Mouse (Mus musculus): ENCODE results near the gene Veph1. TPM values are rescaled to one million over a fixed set of nuclear protein-coding genes. Genes with fewer than 3 reads are reported as not detected.

Gene Veph1
- 12.0 and 12.8 TPM in 2 replicates for polyA plus RNA-seq (2015; fragmentation: Nextera tagmentation; extraction: Ambion mirVana)

DNA sequence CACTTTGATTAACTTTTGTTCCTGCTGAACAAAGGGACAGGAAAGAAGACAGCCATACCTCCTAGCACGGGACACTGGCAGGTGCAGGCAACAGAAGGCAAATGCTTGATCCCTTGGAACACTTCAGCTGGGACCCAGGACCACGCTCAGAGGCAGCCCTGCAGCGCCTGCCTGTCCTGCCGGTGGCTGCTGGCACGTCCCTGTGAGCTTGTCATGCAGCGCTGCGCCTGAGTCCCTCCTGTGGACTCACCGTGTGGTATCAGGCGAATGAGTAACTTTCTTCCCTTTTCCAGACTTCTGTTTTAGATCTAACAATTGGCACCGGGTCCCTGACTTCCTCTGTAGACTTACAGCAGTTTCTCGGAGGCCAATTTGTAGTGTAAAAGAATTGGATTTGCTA is at the start of gene Veph1:
Gene Veph1 (minus strand): TSS at position 293 of the 400 bp plus-strand sequence.
- H3K4me2 ChIP-seq, result peak within 1 kb of the TSS; percentile 39
- peak within 1 kb of the TSS; percentile 29; the same call in 1 of the 2 replicates for H3K9ac ChIP-seq
- H3K27me3 ChIP-seq, result no peaks in the 10 kb centered on the region
- H3K36me3 ChIP-seq, result no peaks in the 10 kb centered on the region
- H3K27ac ChIP-seq, result peak within 1 kb of the TSS; percentile 90
- peaks cover 17% of the 10 kb centered on the region for H3K4me1 ChIP-seq
- ATAC-seq (replicated peaks; ENCODE audit: low FRiP score), result peak; percentile 71
- 20% methylated on average over 11 of the region's 11 CpGs for WGBS
- peak within 1 kb of the TSS; percentile 34 for H3K4me3 ChIP-seq (replicated peaks)
- H3K9me3 ChIP-seq (replicated peaks), result no peaks in the 10 kb centered on the region

DNA sequence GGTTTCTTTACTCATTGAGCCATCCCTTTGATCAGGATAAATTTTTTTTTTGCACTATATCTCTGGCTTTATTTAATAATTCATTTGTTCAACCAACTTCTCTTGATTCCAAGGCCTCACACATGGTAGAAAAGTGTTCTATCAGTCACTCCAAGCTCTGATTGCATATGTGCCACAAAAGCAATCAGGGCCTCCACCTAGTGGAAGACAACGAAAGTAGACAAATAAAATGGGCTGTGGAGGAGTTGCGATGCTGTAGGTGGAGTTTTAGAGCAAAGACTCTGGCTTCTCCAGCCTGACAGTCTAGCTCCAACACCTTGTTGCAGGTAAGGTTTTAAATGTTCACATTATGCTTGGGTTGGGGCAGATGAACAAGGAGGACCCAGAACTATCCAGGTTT is 44.1 kb upstream of the Veph1 start:
- WGBS, result 67% methylated on average over 2 of the region's 2 CpGs
- no peak overlapping the region for H3K9ac ChIP-seq
- no peak overlapping the region for H3K4me3 ChIP-seq (replicated peaks)
- H3K4me1 ChIP-seq, result no peaks in the 10 kb centered on the region
- H3K36me3 ChIP-seq, result no peaks in the 10 kb centered on the region
- no peaks in the 10 kb centered on the region for H3K9me3 ChIP-seq (replicated peaks)
- H3K27me3 ChIP-seq, result no peaks in the 10 kb centered on the region
- H3K4me2 ChIP-seq, result no peak overlapping the region
- no peak for ATAC-seq (replicated peaks; ENCODE audit: low FRiP score)
- no peak overlapping the region for H3K27ac ChIP-seq

DNA sequence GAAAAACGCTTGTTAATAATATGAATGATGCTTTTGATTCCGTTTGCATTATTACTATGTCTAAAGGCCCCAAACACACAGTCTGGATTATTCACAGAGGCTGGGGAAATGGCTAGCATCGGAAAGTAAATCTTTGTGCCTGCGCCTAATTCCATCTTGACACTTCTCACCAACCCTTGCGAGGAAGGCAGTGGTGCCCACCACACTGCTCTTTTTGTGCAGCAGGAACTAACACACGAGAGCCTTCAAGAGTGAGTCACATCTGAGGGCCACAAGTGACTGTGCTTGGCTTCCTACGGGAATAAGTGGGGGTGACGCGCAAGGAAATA is 35.7 kb upstream of the Veph1 start:
- no peaks in the 10 kb centered on the region for H3K27me3 ChIP-seq
- ATAC-seq (replicated peaks; ENCODE audit: low FRiP score), result no peak
- 78% methylated on average over 9 of the region's 9 CpGs for WGBS

GRCm38 (mm10) chr3:66331592-66332400 is 35.2 kb upstream of the Veph1 start:
- Histone ChIP-seq H3K4me2 (no peak overlapping the region), H3K27ac (no peak overlapping the region), H3K9ac (no peak overlapping the region), H3K4me1 (no peaks in the 10 kb centered on the region), H3K4me3 (replicated peaks) (no peak overlapping the region), H3K36me3 (no peaks in the 10 kb centered on the region), H3K27me3 (no peaks in the 10 kb centered on the region), H3K9me3 (replicated peaks) (no peaks in the 10 kb centered on the region)
- ATAC-seq (replicated peaks; ENCODE audit: low FRiP score), result peak; percentile 62; the same call in 1 of the 2 replicates
- 54% methylated on average over 12 of the region's 12 CpGs for WGBS

More for the DNA sequence above, 35.7 kb upstream of the Veph1 start:
- H3K36me3 ChIP-seq, result no peaks in the 10 kb centered on the region
- no peak overlapping the region for H3K4me2 ChIP-seq
- no peaks in the 10 kb centered on the region for H3K4me1 ChIP-seq
- H3K9ac ChIP-seq, result no peak overlapping the region
- no peak overlapping the region for H3K27ac ChIP-seq
- no peak overlapping the region for H3K4me3 ChIP-seq (replicated peaks)
- no peaks in the 10 kb centered on the region for H3K9me3 ChIP-seq (replicated peaks)

- H3K9ac ChIP-seq, result no peak overlapping the region
- ATAC-seq (replicated peaks; ENCODE audit: low FRiP score), result no peak
- H3K27ac ChIP-seq, result no peak overlapping the region
- no peaks in the 10 kb centered on the region for H3K36me3 ChIP-seq
- 90% methylated on average over 15 of the region's 15 CpGs for WGBS
- no peaks in the 10 kb centered on the region for H3K4me1 ChIP-seq
- H3K4me2 ChIP-seq, result no peak overlapping the region
- no peaks in the 10 kb centered on the region for H3K27me3 ChIP-seq
- no peak overlapping the region for H3K4me3 ChIP-seq (replicated peaks)
- H3K9me3 ChIP-seq (replicated peaks), result no peaks in the 10 kb centered on the region
These were observed 34.4 kb upstream of the Veph1 start for GRCm38 (mm10) chr3:66330896-66331579.

DNA sequence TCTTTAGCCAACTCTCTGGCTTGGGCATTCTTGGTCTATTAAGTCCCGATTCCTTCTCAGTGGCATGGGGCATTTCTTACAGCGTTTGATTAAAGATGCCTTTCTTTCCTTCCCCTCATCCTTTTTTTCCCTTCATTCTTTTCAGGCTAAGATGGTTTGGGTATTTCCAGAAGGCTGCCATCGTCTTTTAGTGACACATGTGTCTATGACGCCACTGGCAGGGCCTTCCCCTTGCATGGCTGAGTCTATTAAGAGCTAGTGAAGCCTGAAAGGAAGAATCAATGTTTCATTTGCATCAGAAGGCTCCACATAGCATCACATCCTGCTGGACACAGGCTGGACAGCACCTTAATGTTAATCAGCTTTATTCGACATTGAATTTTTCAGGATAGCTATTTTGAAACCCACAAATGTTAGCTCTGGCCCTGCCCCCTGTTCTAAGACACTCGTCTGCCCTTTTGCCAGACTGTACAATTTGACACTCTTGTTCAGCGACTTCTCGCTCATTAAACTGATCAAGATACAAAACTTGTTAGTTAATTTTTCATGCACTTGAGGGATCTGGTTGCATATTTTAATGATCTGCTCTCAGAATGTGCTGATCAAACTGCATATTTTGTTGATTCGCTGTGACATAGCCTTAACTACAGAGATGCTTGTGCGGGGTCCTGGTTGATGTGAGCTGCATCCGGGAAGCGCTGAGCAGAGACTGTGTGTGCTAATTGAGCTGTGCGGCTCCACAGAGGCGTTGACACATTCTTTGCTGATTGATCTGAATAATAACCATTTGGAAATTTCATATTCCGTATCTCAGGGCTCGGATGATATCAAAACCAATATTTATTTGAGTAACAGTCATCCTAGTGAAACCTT is 29.6 kb upstream of the Veph1 start:
- H3K4me3 ChIP-seq (replicated peaks), result no peak overlapping the region
- H3K27me3 ChIP-seq, result no peaks in the 10 kb centered on the region
- H3K9me3 ChIP-seq (replicated peaks), result no peaks in the 10 kb centered on the region
- H3K27ac ChIP-seq, result no peak overlapping the region
- no peaks in the 10 kb centered on the region for H3K36me3 ChIP-seq
- no peak overlapping the region for H3K4me2 ChIP-seq
- no peak overlapping the region for H3K9ac ChIP-seq
- ATAC-seq (replicated peaks; ENCODE audit: low FRiP score), result no peak
- no peaks in the 10 kb centered on the region for H3K4me1 ChIP-seq
- WGBS, result 84% methylated on average over 16 of the region's 16 CpGs

GRCm38 (mm10) chr3:66325486-66325951 is 28.9 kb upstream of the Veph1 start:
- Histone ChIP-seq H3K9me3 (replicated peaks) (no peaks in the 10 kb centered on the region), H3K4me1 (no peaks in the 10 kb centered on the region), H3K36me3 (no peaks in the 10 kb centered on the region), H3K4me2 (no peak overlapping the region), H3K27ac (no peak overlapping the region), H3K9ac (no peak overlapping the region), H3K4me3 (replicated peaks) (no peak overlapping the region), H3K27me3 (no peaks in the 10 kb centered on the region)
- 72% methylated on average over 5 of the region's 5 CpGs for WGBS
- ATAC-seq (replicated peaks; ENCODE audit: low FRiP score), result no peak

- Histone ChIP-seq H3K27me3 (no peaks in the 10 kb centered on the region), H3K27ac (no peak overlapping the region), H3K4me3 (replicated peaks) (no peak overlapping the region), H3K36me3 (no peaks in the 10 kb centered on the region), H3K4me1 (no peaks in the 10 kb centered on the region), H3K9ac (no peak overlapping the region), H3K9me3 (replicated peaks) (no peaks in the 10 kb centered on the region), H3K4me2 (no peak overlapping the region)
- WGBS, result 75% methylated on average over 8 of the region's 8 CpGs
- ATAC-seq (replicated peaks; ENCODE audit: low FRiP score), result no peak
These were observed 18.4 kb upstream of the Veph1 start for GRCm38 (mm10) chr3:66314793-66315715.

- WGBS, result 91% methylated on average over 1 of the region's 1 CpGs
- no peaks in the 10 kb centered on the region for H3K4me1 ChIP-seq
- no peak for ATAC-seq (replicated peaks; ENCODE audit: low FRiP score)
- no peaks in the 10 kb centered on the region for H3K36me3 ChIP-seq
- H3K9me3 ChIP-seq (replicated peaks), result no peaks in the 10 kb centered on the region
- H3K27ac ChIP-seq, result no peak overlapping the region
- H3K27me3 ChIP-seq, result no peaks in the 10 kb centered on the region
- H3K4me3 ChIP-seq (replicated peaks), result no peak overlapping the region
- no peak overlapping the region for H3K4me2 ChIP-seq
- no peak overlapping the region for H3K9ac ChIP-seq
These were observed 13.9 kb upstream of the Veph1 start for GRCm38 (mm10) chr3:66310586-66310985.

GRCm38 (mm10) chr3:66309531-66309930 is 12.9 kb upstream of the Veph1 start:
- Histone ChIP-seq H3K9me3 (replicated peaks) (no peaks in the 10 kb centered on the region), H3K27ac (no peak overlapping the region), H3K9ac (no peak overlapping the region), H3K4me2 (no peak overlapping the region), H3K4me1 (no peaks in the 10 kb centered on the region), H3K27me3 (no peaks in the 10 kb centered on the region), H3K36me3 (no peaks in the 10 kb centered on the region), H3K4me3 (replicated peaks) (no peak overlapping the region)
- ATAC-seq (replicated peaks; ENCODE audit: low FRiP score), result no peak
- 95% methylated on average over 1 of the region's 1 CpGs for WGBS

DNA sequence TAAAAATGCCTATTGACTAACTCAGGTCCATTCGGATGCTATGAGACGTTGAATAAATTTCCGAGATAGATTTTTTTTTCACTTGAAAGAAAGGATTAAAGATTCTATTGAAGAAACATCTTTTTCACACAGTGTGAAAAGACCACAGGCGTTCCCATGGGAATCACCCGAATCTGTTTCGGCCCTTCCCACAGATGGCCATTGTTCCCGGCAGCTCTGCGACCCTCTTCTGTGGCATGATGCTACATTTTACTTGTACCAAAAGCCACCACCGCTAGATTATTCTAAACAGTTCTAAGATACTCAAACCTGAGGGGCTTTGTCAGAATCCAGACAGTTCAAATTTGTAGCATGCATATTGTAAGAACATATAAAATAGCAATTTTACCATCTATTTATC is 1.4 kb downstream of the Veph1 start:
- peak overlapping the region; percentile 90 for H3K27ac ChIP-seq
- H3K9me3 ChIP-seq (replicated peaks), result no peaks in the 10 kb centered on the region
- H3K4me1 ChIP-seq, result peaks cover 24% of the 10 kb centered on the region
- WGBS, result 78% methylated on average over 9 of the region's 9 CpGs
- no peaks in the 10 kb centered on the region for H3K36me3 ChIP-seq
- ATAC-seq (replicated peaks; ENCODE audit: low FRiP score), result no peak
- peak overlapping the region; percentile 39 for H3K4me2 ChIP-seq
- no peak overlapping the region for H3K9ac ChIP-seq
- no peaks in the 10 kb centered on the region for H3K27me3 ChIP-seq
- H3K4me3 ChIP-seq (replicated peaks), result peak overlapping the region; percentile 34
